Mouse (Mus musculus) MEL (cell line): ENCODE data around the gene C2. TPM values are rescaled to one million over a fixed set of nuclear protein-coding genes. Genes with fewer than 3 reads are reported as not detected.

ENCODE experiments used
- DNase-seq: peaks from one replicate; pipeline ENCODE4 v3.0.0; 2011; ENCODE audit warnings: low read depth, low spot score
- H3K27ac ChIP-seq: 2 replicates; pipeline ENCODE4 v1.5.1; 2012; ENCODE audit warnings: low read depth, mild to moderate bottlenecking, control low read depth, low read length, moderate library complexity; ENCODE audit not compliant: control insufficient read depth
- H3K27me3 ChIP-seq, 2 experiments: fragments of 150-350 bp in 1 of 2; sonication (generic) in 1 of 2; 2 replicates each; pipeline ENCODE4 v1.6.1; 2012; ENCODE audit warnings: low read length in 2 of 2, mild to moderate bottlenecking in 2 of 2, improper control_type of control experiment in 1 of 2, moderate library complexity in 1 of 2; ENCODE audit not compliant: insufficient read depth in 2 of 2, control insufficient read depth in 1 of 2
- H3K36me3 ChIP-seq, 2 experiments: 2 replicates each; pipeline ENCODE4 v1.6.1; 2012 to 2014; ENCODE audit warnings: low read length in 2 of 2, improper control_type of control experiment in 1 of 2, inconsistent platforms in 1 of 2, mild to moderate bottlenecking in 1 of 2; ENCODE audit not compliant: insufficient read depth in 2 of 2, control insufficient read depth in 1 of 2
- H3K4me1 ChIP-seq, 2 experiments: fragments of 150-350 bp in 1 of 2; sonication (generic) in 1 of 2; 2 replicates each; pipeline ENCODE4 v1.6.1; 2012; ENCODE audit warnings: low read length in 2 of 2, improper control_type of control experiment in 1 of 2, mild to moderate bottlenecking in 1 of 2; ENCODE audit not compliant: insufficient read depth in 2 of 2, control insufficient read depth in 1 of 2
- H3K4me3 ChIP-seq, 2 experiments: fragments of 150-350 bp in 1 of 2; sonication (generic) in 1 of 2; 2 replicates each; pipeline ENCODE4 v1.5.1; 2012; ENCODE audit warnings: low read depth in 2 of 2, low read length in 2 of 2, mild to moderate bottlenecking in 2 of 2, moderate library complexity in 2 of 2, control low read depth in 1 of 2, improper control_type of control experiment in 1 of 2; ENCODE audit not compliant: control insufficient read depth in 1 of 2, insufficient read depth in 1 of 2
- H3K79me2 ChIP-seq: 2 replicates; pipeline ENCODE4 v1.6.1; 2012; ENCODE audit warnings: mild to moderate bottlenecking, low read length, moderate library complexity; ENCODE audit not compliant: control insufficient read depth, poor library complexity, insufficient read depth
- H3K9ac ChIP-seq: 2 replicates; pipeline ENCODE4 v1.6.1; 2012; ENCODE audit warnings: low read depth, mild to moderate bottlenecking, control low read depth, low read length, moderate library complexity; ENCODE audit not compliant: control insufficient read depth, poor library complexity, severe bottlenecking
- H3K9me3 ChIP-seq: fragments of 150-350 bp; sonication (generic); replicated peaks from 2 replicates; pipeline ENCODE4 v1.6.1; 2012; ENCODE audit warnings: mild to moderate bottlenecking, low read length, improper control_type of control experiment, moderate library complexity; ENCODE audit not compliant: insufficient read depth
- BHLHE40 ChIP-seq: IDR thresholded peaks from 2 replicates; pipeline ENCODE4 v1.6.1; 2012; ENCODE audit warnings: low read depth, mild to moderate bottlenecking, inconsistent platforms, low read length, improper control_type of control experiment, borderline replicate concordance
- CTCF ChIP-seq, 3 experiments: IDR thresholded peaks in 2 of 3; conservative IDR thresholded peaks in 1 of 3; 2 replicates each; pipeline ENCODE4 v1.5.1; 2011 to 2012; ENCODE audit warnings: low read length in 3 of 3, low read depth in 2 of 3, mild to moderate bottlenecking in 2 of 3, improper control_type of control experiment in 1 of 3, inconsistent platforms in 1 of 3, mixed read lengths in 1 of 3, moderate library complexity in 1 of 3; ENCODE audit not compliant: control insufficient read depth in 1 of 3, insufficient read depth in 1 of 3, poor library complexity in 1 of 3, severe bottlenecking in 1 of 3
- GABPA ChIP-seq: IDR thresholded peaks from 2 replicates; pipeline ENCODE4 v1.6.1; 2012; ENCODE audit warnings: low read depth, mild to moderate bottlenecking, inconsistent platforms, low read length, improper control_type of control experiment, moderate library complexity
- KAT2A ChIP-seq: conservative IDR thresholded peaks from 2 replicates; pipeline ENCODE4 v1.6.1; 2012; ENCODE audit warnings: low read depth, low read length, improper control_type of control experiment, inconsistent platforms
- MEF2A ChIP-seq: IDR thresholded peaks from 2 replicates; pipeline ENCODE4 v1.6.1; 2014; ENCODE audit warnings: low read depth, mild to moderate bottlenecking, inconsistent platforms, low read length, improper control_type of control experiment; ENCODE audit not compliant: poor library complexity, insufficient replicate concordance, severe bottlenecking; ENCODE audit errors: extremely low read depth
- POLR2A ChIP-seq, 2 experiments: IDR thresholded peaks; 2 replicates each; pipeline ENCODE4 v1.6.1; 2011 to 2012; ENCODE audit warnings: low read length in 2 of 2, mild to moderate bottlenecking in 2 of 2, control low read depth in 1 of 2, improper control_type of control experiment in 1 of 2, low read depth in 1 of 2, moderate library complexity in 1 of 2; ENCODE audit not compliant: control insufficient read depth in 1 of 2, insufficient read depth in 1 of 2, poor library complexity in 1 of 2
- RAD21 ChIP-seq: IDR thresholded peaks from 2 replicates; pipeline ENCODE4 v1.6.1; 2011; ENCODE audit warnings: mild to moderate bottlenecking, low read depth, low read length, improper control_type of control experiment
- SIN3A ChIP-seq: IDR thresholded peaks from 2 replicates; pipeline ENCODE4 v1.6.1; 2012; ENCODE audit warnings: low read length, improper control_type of control experiment, inconsistent platforms
- SMC3 ChIP-seq: IDR thresholded peaks from 2 replicates; pipeline ENCODE4 v1.6.1; 2011; ENCODE audit warnings: low read depth, low read length, improper control_type of control experiment
- TBP ChIP-seq: IDR thresholded peaks from 2 replicates; pipeline ENCODE4 v1.8.0; 2011; ENCODE audit warnings: low read depth, low read length, improper control_type of control experiment
- USF2 ChIP-seq, 2 experiments: IDR thresholded peaks; 2 replicates each; pipeline ENCODE4 v1.6.1; 2011 to 2012; ENCODE audit warnings: improper control_type of control experiment in 2 of 2, low read length in 2 of 2, borderline replicate concordance in 1 of 2, inconsistent platforms in 1 of 2, low read depth in 1 of 2, mild to moderate bottlenecking in 1 of 2; ENCODE audit not compliant: insufficient read depth in 1 of 2
- ZKSCAN1 ChIP-seq: IDR thresholded peaks from 2 replicates; pipeline ENCODE4 v1.6.1; 2012; ENCODE audit warnings: low read depth, mild to moderate bottlenecking, inconsistent platforms, low read length, improper control_type of control experiment, moderate library complexity
- polyA plus RNA-seq, 2 experiments: library from polyadenylated mRNA; stranded (reverse) in 1 of 2; unstranded in 1 of 2; fragments of >175 nt in 1 of 2; fragments of >200 nt in 1 of 2; gene quantifications; 2 replicates each; pipeline versions ENCODE4 v1.2.1 to v1.2.4; 2012; ENCODE audit warnings: low replicate concordance in 2 of 2, low read depth in 1 of 2; ENCODE audit not compliant: insufficient read length in 2 of 2, insufficient read depth in 1 of 2, missing spikeins in 1 of 2
- total RNA-seq: library from RNA; depleted of rRNA; stranded (reverse); fragments of 300-350 nt; gene quantifications from 2 replicates; pipeline ENCODE4 v1.2.3, GENCODE M21; 2012

The C2 gene
- total and polyA plus RNA-seq, 3 experiments: 2.2 to 9.4 TPM; not detected in 1

DNA sequence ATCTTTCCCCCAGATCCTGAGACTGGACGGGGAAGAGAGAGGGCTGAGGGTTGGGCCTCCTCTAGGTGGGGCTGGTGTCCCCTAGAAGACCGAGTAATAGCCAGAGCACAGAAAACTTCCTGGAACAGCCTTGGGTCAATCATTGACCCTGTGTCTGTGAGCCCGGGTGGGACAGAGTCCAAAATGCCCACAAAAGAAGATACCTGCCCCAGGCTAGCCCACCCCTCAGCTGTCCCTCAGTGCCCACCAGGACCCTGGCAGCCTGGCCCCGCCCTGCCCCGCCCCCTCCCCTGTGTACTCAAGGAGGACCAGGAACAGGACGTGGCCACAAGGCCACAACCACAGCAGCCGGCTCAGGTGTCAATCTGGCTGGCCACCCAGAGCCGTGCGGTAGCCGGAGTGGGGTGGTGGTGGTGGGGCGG lies 17.4 kb upstream of the C2 start:
- no peak overlapping the region for H3K9ac ChIP-seq
- DNase-seq: no peak
- peaks cover 0 to 14% of the 10 kb centered on the region in 2 experiments; a peak in 2 of 4 replicates for H3K4me1 ChIP-seq
- no peak overlapping the region for H3K4me3 ChIP-seq
- H3K27me3 ChIP-seq: no peaks in the 10 kb centered on the region
- H3K9me3 ChIP-seq: no peaks in the 10 kb centered on the region
- no peaks in the 10 kb centered on the region; a peak in 1 of 4 replicates for H3K36me3 ChIP-seq
- H3K79me2 ChIP-seq: no peaks in the 10 kb centered on the region
- TF ChIP-seq MEF2A (no peak), TBP (no peak), USF2 (IDR thresholded peaks at IDR 0.05; ENCODE audit: borderline replicate concordance in 1 of 2, insufficient read depth in 1 of 2, low read depth in 1 of 2, low read length in 2 of 2) (no peak), KAT2A (no peak), RAD21 (peak; percentile 30), ZKSCAN1 (no peak), CTCF (IDR thresholded peaks at IDR 0.05 in 2 of 3, conservative IDR thresholded peaks at IDR 0.05 in 1 of 3; ENCODE audit: control insufficient read depth in 1 of 3, insufficient read depth in 1 of 3, low read depth in 2 of 3, low read length in 3 of 3, poor library complexity in 1 of 3, severe bottlenecking in 1 of 3) (peak in 2 of 3 experiments; percentile 37 to 48; a peak in 4 of 6 replicates), GABPA (no peak), SMC3 (peak; percentile 18; the same call in 1 of the 2 replicates), SIN3A (no peak)
- no peak overlapping the region for H3K27ac ChIP-seq

DNA sequence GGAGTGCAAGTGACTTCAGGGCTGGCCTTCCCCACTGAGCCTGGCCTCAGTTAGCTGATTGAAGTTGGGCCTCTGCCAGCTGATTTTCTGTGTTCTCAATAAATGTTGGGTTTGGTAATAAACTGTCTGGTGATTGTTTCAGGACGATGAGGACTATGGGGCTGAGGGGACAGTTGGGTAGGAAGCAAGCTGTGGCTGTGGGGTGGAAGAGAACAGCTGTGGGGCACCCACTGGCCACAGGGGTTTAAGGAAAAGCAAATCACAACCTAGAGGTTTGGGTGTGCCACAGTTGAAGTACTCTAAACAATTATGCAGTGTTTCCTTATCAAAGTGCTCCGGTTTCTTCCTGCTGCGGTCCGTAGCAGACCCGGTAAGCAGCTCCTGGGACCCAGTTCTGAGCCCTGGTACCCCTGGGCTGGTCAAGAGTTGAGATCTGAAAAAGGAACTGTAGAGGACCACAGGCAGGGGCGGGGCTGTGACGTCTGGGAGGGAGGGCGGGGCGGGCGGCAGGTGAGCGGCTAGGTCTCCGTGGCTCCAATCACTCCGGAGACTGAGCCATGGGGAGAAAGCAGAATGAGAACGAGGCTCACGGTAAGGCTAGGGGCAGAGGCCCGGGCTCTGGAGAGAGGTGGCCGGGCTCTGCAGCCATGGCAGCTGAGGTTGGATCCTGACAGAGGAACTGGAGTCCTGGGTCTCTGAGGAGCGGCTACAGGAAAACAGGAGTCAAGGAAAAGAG lies 16.0 kb upstream of the C2 start, which contains the start of gene Slc44a4:
Gene Slc44a4 (plus strand): TSS at position 537 of the 736 bp plus-strand sequence.
- DNase-seq: no peak
- Histone ChIP-seq H3K79me2 (no peaks in the 10 kb centered on the region), H3K27me3 (no peaks in the 10 kb centered on the region), H3K27ac (no peak within 1 kb of the TSS), H3K4me1 (peaks cover 0 to 14% of the 10 kb centered on the region in 2 experiments; a peak in 2 of 4 replicates), H3K9ac (no peak within 1 kb of the TSS), H3K36me3 (peaks cover 0 to 1% of the 10 kb centered on the region in 2 experiments; a peak in 2 of 4 replicates)
- TF ChIP-seq BHLHE40 (no peak), RAD21 (no peak), TBP (no peak), POLR2A (IDR thresholded peaks at IDR 0.05; ENCODE audit: control insufficient read depth in 1 of 2, insufficient read depth in 1 of 2, low read depth in 1 of 2, low read length in 2 of 2, poor library complexity in 1 of 2) (0 out of 4 replicates have a peak, but pooled peaks of 1 of the 2 experiments have one; percentile 13)
- TF ChIP-seq, all 39 proteins: peak for 1
- Histone ChIP-seq H3K9me3 (no peaks in the 10 kb centered on the region), H3K4me3 (no peak within 1 kb of the TSS)
